Mouse (Mus musculus) heart, postnatal 4 days (tissue): Measurements from ENCODE around the gene Slc3a1. TPM values are rescaled to one million over a fixed set of nuclear protein-coding genes. Genes with fewer than 3 reads are reported as not detected.

Experiments
- DNase-seq: peaks from one replicate; pipeline ENCODE4 v3.0.0; 2021
- total RNA-seq, 2 experiments: library from RNA; stranded (reverse); gene quantifications; 2 replicates each; pipeline ENCODE4 v1.2.3; 2021

Slc3a1 gene
- total RNA-seq, result under 1 TPM; 0.16 to 0.26 TPM

DNA sequence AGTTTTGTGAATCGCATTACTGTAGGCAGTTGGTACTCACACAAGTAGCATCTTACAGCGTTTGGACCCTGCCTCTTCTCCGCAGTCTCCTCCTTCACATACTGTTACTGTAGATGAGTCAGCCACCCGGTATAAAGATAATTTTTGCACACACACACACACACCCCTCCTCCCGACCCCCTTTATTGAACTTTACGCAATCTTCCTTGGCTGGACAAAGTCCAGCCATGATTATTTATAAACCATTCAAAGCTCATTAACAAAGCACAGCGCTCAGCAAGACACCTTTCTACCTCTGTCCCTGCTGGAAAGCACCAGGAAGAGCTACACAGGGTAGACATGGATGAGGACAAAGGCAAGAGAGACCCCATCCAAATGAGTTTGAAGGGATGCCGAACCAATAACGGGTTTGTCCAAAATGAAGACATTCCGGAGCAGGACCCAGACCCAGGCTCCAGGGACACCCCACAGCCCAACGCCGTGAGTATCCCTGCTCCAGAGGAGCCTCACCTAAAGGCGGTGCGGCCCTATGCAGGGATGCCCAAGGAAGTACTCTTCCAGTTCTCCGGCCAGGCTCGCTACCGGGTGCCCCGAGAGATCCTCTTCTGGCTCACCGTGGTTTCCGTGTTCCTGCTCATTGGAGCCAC lies at the start of gene Slc3a1:
TSS of gene Slc3a1 (plus strand) at position 284 of the 647 bp plus-strand sequence.
- DNase-seq, result no peak

DNA sequence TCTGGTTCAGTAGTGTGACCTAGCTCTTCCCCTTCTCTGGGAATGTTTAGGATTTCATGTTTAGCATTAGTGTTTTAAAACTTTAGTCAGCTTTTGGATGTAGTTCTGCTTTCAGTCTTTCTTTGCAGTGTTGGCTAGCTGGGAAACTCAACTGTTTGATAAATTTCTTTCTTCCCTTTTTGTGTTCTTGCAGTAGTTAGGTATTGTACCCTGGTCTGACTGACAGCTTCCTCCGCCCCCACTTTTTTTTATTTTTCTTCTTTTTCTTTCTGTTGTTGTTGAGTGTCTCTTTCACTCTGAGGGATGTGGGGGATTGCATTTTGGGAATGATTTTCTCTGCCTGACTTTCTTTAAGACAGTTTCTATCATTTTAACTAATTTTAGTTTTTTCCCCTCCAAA lies 46.5 kb upstream of the Slc3a1 start:
- no peak for DNase-seq

DNA sequence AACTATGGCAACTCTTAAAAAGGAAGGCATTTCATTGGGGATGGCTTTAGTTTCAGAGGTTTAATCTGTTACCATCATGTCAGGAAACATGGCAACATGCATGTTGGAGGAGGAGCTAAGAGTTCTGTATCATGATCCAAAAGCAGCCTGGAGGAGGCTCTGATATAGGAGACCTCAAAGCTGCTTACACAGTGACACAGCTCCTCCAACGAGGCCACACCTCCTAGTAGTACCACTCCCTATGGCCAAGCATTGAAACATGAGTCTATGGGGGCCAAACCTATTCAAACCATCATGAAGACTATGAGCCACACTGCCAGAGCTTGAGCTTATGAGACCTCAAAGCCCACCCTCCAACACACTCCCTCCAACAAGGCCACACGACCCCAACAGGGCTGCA lies 45.4 kb upstream of the Slc3a1 start:
- no peak for DNase-seq

DNA sequence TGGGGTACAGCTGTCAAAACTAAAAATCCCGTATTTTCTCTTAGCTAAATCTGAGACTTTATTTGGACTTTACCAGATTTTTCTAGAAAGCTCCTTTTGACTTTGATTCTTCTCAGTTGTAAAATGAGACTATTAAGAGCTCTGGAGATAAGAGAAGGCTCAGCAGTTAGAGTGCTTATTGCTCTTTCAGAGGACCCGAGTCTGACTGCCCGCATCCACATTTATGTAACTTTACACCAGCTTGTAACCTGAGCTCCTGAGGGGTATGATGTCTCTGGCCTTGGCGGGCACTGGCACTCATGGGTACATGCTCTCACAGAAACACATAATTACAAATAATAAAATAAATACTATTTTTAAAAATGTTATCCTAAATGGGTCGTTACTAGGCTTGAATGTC lies 41.8 kb upstream of the Slc3a1 start:
- DNase-seq, result no peak

DNA sequence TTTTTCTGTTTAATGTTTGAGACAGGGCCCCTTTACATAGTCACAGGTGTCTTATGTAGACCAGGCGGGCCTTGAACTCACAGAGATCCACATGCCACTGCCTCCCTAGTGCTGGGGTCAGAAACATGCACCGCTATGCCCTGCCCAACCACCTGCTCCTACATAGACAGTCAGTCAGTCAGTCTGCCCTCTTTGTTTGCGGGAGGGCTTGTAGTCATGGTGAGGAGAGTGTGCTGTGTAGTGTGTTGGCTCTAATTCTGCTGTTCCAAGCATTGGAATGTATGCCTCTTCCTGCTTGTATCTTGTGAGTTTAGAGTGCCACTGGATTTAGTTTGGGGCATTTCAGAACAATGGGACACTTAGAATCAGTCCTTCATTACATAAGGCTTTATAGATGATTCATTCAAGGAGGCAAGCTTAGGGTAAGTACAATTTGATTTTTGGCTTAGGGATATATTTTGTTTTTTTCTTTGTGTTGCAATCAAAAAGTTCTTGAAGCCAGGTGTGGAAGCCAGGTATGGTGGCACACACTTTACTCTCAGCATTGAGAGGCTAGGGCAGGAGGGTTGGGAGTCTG lies 40.3 kb upstream of the Slc3a1 start:
- DNase-seq, result no peak

DNA sequence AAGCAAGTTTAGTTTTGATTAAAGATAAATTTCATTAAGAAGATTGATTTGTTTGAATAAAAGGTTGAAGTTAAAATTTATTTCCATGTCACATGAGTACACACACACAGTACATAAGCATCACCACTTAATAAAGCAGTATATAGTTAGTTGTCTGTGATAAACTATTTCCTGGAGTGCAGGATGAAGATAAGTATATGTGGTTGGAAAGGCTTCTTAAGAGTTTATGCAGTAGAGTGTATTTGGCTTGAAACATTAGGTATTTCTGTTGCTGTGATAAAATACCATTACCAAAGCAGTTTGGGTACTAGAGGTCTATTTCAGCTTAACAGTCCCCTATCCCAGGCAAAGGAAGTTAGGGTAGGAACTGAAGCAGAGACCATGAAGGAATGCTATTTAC lies 39.7 kb upstream of the Slc3a1 start:
- no peak for DNase-seq

DNA sequence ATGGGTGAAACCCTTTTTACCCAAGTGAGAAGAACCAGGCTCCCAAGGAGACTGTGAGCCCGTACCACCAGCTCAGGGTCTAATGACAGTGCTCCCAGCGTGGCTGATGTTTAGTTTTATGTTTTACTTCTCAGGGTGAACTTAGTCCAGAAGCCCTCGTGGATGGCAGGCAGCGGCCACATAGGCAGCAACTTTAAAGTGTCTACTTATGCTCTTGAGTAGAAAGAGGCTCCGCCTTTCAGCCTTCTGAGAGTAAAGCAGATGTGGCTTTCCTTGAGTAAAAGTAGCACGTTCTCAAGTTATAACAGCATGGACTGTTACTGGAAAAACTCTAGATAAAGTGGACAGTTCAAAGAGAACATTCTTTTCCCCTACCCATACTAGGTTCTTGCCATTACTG lies 32.3 kb upstream of the Slc3a1 start:
- no peak for DNase-seq

DNA sequence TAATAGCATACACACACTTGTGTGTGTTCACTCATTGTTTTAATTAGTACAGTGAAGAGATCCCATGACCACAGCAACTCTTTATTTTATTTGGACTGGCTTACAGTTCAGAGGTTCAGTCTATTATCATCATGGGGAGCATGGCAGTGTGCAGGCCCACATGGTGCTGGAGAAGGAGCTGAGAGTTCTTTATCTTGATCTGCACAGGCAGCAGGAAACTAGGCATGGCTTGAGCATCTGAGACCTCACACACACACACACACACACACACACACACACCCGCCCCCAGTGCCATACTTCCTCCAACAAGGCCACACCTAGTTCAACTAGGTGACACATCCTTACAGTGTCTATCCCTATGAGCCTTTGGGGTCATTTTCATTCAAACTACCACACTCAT lies 30.5 kb upstream of the Slc3a1 start:
- DNase-seq, result no peak

DNA sequence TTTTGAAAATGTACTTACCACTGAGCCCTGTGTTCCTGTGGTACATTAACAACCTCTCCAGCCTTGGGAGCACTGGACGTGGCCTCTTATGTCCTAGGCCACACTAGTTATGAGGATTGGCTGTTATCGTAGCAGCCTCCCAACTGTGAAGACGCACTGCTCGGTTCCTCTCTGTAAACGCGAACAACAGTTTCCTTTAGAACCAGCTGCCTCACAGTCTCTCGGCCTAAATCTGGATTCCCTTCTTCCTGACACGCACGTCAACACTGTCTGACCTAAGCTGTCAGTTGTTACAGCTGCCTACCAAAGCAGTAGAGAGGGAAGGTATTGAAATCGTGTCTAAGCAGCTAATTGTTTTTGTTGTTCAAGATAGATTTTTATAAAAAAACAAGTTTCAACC lies 28.5 kb upstream of the Slc3a1 start:
- DNase-seq, result no peak

DNA sequence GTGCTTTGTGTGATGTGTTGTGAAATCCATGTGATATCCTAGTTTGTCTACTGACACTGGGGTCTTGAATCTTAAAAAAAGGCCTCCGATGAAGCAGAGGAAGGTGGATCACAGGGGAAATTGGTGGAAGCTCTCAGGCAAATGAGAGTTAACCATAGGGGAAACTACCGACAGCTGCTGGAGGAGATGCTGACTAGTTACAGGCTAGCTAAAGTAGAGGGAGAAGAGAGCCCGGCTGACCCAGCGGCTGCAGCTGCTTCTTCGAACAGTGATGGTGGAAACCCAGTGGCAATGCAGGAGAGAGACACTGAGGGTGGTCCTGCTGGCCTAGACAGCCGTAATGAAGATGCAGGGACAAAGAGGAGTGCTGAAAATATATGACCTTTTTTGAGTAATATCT lies 14.7 kb upstream of the Slc3a1 start:
- no peak for DNase-seq

DNA sequence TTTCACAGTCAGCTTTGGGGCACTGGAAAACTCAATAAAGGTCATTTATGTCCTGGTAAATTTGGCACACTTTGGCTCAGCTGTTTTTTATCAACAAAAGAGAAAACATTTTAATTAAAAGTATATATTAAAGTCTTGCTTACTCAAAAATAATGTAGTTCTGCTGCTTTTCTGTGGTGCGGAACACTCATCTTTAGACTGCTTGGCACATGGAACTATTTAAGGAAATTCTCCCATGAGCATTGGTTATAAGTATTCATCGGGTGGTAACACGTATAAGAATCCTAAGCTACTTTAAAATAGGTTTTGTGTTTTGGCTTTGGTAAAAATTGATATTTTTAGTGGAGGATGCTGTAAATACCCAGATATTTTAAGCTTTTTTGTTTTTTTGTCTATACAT lies 13.5 kb upstream of the Slc3a1 start:
- DNase-seq, result no peak

DNA sequence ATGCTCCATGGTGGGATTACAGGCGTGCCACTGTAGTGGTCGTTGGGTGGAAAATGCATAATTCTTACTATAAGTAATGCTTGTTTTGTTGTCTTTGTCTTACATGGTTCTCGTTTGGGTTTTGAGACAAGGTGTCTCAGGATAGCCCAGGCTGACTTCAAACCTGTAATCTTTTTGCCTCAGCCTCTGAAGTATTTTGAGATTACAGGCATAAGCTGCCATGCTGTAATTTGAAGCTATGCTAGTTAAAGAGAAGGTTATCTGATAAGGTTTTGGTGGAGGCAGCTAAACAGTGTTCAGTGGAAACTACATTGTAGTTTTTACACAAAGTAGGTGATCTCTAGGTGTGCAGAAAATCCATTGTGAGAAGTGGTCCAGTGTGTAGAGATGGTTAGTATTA lies 9.8 kb upstream of the Slc3a1 start:
- no peak for DNase-seq

DNA sequence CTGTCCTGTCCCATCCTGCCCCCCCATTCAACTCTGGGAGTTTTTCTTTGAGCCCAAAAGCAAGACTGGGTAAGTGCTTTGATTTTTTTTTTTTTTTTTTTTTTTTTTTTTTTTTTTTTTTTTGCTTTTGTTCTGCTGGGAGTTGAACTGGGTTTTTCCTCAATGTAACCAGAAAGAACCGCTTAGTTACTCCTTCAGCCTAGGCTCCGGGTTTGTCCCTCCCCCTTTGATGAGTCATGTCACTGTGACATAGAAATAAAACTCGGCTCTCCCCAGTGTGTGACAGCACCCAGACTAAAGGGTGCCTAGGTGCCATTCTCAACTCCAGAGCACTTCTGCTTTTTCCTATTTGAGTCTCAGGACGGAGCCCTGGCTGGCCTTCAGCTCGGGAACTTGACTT lies 9.4 kb upstream of the Slc3a1 start:
- DNase-seq, result no peak

DNA sequence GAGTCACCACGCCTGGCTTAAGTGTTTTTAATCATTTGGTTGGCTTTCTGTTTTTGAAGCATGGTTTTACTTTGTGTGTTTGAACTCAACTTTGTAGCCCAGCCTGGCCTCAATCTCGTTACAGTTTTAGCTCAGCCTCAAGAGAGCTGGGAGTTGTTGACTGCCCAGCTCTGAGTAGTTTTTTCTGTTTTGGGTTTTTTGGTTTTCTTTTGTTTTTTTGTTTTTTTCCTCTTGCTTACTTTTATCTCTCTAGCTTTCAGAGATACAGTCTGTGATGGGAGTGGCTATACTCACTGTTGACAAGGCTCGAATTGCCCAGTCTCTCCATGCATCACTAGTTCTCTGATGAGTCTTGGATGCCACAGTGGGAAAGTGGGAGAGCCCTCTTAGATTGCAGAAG lies 7.8 kb upstream of the Slc3a1 start:
- no peak for DNase-seq

DNA sequence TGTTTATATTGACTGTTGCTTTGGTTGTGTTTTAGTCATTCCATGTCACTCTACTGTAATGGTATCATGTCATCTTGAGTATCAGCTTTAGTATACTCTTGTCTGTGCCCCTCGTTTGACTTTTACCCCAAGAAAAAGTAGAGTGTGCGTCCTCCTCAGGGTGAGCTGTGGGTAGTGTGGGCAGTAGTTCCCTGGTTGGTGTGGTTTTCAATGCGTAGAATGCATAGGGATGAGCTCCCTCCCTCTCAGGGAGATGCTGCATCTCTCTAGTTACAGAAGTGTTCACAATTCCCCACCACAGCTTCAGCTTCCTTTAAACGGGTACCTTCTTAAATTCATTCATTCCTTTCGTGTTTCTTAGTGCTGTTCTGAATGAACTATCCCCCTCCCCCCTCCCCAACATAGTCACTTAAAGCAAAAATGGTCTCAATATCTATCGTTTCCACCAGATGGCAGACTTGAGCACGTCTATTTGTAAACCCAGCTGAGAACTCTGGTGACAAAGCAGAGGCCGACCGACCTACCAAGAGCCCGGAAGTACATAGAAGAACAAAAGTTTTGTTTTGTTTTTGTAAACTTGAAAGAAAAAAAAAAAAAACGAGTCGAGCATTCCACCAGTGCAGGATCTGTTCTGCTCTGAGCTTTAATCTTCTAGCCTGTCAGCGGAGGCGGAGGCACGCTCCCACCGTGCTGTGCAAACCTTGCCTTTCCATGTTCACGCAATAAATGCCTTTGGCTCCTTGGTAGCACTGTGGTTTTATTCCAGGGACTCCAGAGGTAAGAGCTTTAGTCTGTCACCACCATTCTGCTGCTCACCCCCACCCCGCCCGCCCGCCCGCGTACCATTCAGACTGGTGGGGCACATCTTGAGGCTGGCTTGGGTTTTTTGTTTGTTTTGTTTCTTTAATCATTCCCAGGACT lies 4.7 kb upstream of the Slc3a1 start:
- DNase-seq, result peak; percentile 65

DNA sequence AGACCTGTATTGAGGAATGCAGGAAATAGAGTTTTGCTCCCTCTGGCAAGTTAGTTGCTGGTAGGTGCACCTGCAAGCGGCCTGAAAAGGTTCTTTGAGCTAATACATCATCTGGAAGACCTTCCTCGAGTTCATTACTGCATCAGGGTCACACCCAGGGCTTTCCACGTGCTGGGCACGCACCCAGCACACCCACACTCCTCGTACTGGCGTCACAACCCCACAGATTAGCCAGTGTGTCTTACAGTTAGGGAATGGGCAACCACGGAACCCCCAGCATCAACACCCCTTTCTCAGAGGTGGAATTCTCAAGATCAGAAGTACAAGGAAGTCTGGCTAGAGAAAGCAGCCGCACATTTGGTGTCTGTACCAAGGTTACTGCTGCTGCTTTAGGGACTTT lies 3.9 kb upstream of the Slc3a1 start:
- DNase-seq, result no peak

DNA sequence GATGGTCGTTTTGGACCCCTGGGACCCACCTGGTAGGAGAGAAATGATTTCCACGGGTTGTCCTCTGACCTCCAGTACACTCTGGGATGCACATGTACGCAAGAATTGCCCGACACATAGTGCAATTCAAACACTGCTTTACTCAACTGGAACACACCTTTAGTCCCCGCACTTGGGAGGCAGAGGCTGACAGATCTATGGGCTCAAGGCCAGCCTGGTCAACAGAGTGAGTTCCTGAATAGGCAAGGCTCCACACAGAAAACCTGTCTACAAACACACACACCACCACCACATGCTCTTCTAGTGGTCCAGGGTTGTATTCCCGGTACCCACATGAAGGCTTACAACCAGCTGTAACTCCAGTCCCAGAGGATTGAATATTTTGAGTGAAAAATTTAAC lies 3.0 kb upstream of the Slc3a1 start:
- no peak for DNase-seq

DNA sequence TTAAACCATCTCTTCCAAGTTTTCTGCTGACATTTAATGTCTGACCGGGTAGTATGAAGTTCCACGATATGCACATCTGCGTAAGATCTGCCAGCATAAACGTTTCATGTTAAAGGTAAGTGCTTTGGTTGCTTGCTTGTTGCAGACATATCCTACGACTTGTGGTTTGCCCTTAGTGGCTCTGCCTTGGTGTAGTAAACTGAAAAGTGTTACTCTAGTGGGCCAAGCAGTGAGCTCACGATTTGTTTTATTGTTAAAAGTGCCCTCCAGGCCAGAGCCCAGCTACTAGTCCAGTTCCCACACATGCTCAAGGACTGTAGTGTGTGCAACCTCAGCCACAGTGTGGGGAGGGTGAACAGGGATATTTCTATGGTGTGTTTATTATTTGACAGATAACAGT lies 1.7 kb upstream of the Slc3a1 start:
- DNase-seq, result no peak

DNA sequence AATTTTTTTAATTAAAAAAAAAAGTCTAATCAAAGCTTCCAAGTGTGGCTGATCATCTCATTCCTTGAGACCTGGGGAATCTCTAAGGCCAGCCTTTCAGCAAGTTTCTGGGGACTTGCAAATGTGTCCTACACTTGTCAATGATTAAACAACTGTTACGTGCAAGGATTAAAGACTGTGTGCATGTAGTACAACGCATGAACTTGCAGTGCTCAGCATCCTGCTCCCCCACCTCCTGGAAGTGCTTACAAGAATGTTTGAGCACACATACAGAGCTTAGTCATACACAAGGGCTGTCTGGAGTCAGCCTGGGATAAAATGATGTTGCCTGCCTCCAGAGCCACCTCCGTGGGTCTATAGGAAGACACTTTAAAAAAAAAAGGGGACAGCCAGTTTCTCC lies 929 bp upstream of the Slc3a1 start:
- DNase-seq, result no peak

DNA sequence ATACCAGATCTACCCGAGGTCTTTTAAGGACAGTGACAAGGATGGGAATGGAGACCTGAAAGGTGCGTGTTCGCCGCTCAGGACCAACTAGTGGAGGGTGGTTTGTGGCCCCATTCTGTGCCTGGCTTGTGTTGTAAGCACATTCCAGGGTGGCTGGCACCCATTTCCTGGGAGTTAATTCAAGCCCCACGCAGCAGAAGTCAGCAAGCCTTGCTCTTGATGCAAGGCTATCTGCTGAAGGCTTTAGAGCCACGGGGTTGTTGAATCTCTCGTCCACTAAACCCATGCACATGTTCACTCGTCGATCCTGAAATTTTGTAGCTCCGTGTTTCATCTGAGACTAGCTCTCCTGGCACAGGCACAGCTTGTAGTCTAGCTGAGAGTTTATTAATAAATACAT lies 621 bp downstream of the Slc3a1 start:
- DNase-seq, result no peak

DNA sequence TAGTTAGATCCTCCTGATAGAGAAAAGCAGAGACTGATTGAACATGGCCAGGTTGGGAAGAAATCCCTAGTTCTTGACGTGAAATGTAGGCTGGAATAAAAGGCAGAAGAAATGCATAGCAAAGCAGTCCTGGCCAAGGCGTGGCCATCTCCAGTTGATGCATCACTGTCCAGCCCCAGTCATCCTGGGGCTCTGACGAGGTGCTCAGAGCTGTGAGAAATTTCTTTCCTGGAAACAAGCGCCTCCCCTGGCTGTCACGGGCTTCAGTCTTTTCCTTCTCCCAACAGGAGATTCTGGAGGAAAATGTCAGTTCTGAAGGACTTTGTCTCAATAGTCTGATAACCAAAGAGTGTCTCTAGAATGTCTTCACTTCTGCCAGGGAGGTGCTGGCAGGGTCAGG lies 2.5 kb downstream of the Slc3a1 start:
- DNase-seq, result no peak

DNA sequence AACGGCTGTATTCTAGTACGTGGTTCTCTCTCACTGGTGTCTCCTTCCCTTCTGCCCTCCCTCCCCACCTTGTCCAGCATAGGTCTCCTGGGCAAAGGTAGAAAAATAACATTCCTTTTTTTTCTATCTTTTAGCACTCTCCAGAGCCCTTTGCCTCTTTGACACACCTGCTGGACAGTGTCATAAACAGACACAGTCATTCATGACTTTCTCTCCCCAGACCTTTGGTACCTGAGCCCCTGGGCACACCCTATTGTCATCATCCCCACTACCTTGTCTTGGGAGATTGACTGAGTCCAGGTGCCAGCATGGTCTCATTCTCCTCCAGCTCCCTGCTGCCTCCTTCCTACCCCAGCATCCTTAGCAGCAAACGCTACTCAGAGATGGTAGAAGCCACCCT lies 4.9 kb downstream of the Slc3a1 start:
- no peak for DNase-seq

DNA sequence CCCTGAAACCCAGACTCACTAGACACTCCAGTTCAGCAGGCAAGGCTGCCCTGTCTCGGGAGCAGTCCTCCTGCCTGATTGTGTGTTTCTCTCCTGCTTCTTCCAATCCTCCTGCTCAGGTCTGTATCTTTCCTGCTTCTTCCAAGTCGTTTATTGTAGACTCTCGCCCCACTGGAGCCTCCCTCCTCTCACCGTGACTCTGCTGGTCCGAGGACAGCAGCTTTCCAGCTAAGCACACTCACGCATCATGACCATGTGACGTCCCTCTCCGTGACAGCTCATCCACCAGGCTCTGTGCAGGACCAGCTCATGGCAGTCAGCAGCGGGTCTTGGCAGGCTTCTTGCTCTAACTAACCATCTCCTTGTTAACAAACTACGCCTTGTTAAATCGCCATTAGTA lies 5.9 kb downstream of the Slc3a1 start:
- DNase-seq, result no peak

DNA sequence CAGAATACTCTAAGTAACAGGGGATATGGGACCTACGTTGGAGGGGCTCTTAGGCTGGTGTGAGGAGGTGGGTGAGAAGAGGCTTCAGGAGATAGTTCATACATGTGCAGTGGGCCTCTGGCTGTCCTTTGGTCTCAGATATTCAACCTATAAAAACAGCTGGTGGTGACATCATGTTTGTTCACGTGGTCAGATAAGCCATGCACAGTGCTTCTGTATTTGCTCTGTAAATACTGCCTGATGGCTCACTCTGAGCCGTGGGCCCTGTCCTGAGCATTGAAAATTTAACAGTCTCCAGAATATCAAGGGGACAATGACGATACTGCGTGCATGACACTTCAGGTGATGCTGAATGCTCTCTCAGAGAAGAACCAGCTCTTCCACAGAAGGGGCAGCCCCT lies 9.7 kb downstream of the Slc3a1 start:
- no peak for DNase-seq
